Mouse (Mus musculus) retina, postnatal 1 day (tissue): ENCODE results near the gene Amfr.

Experiments used
- DNase-seq: peaks from one replicate; pipeline ENCODE4 v3.0.0-alpha.2; 2012

Amfr gene

GRCm38 (mm10) chr8:93929233-93929632, 83.4 kb downstream of the Amfr start:
- no peak for DNase-seq

DNA sequence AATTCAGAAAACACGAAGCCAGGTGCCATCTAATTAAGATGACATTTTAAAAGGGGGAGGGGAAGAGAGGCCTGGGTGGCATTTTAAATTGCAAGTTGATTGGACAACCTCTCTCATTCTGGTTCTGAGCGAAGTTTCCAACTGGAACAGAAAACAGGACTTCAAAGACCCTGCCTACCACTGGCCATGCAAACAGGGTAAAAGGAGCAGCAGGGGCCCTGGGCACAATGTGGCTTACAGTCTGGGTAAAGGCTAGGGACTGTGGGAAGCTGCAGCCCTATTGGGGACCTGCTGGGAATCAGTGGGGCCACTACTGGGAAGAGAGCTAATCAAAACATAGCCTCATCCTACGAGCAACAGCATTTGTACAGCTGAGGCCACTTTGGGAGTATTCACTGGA, 87.1 kb downstream of the Amfr start:
- no peak for DNase-seq

DNA sequence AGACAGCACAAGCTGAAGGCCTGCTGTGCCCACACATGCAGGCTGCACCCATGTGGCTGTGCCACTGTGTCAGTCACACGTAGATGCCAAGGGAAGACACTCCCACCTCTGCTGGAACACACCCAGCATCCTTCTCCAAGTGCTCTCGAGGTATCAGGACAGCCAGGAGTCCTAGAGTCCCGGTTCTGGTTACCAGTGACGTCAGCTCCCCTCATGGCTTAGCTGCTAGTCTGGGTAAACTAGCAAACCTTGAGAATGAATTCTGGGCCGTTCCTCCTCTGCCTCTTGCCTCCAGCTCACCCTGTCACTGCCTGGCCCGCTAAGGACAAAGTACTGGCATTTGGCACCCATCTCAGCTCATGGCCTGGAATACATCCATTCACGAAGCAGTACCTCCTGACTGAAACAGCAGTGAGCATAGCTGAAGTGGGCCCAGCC, 88.7 kb downstream of the Amfr start:
- no peak for DNase-seq
